Mouse (Mus musculus) G1E (cell line): Measurements from ENCODE around the gene Stoml1.

Experiments
- CTCF ChIP-seq: IDR thresholded peaks from 2 replicates; pipeline ENCODE4 v1.5.1; 2012; ENCODE audit warnings: low read depth, low read length, inconsistent platforms, mixed read lengths
- GATA2 ChIP-seq: IDR thresholded peaks from 2 replicates; pipeline ENCODE4 v1.6.1; 2012; ENCODE audit warnings: low read depth, low read length, inconsistent platforms, borderline replicate concordance

- TF ChIP-seq GATA2 (no peak), CTCF (peak; percentile 74)
These were observed at the start of gene Stoml1 for GRCm38 (mm10) chr9:58253033-58253804.
